Mouse (Mus musculus): ENCODE measurements around the gene Atr.

DNA sequence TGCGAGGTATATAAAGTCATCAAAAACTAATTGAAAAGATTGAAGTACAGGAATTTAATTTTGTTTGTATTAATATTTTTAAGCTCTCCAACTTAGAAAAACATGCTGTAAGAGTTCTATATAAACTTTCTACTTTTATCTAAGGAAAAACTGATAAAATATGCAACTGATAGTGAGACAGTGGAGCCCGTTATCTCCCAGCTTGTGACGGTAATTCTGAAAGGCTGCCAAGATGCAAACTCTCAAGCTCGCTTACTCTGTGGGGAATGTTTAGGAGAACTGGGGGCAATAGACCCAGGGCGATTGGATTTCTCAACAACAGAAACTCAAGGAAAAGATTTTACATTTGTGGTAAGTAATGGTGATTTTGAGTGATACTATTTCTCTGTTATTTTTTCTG is 40.0 kb downstream of the Atr start:
- no peak for TF ChIP-seq CTCF (IDR thresholded peaks at IDR 0.05; ENCODE audit: low read depth)
- no peak for TF ChIP-seq EP300 (IDR thresholded peaks at IDR 0.05; ENCODE audit: low read depth)

Measured in liver, postnatal 0 days (tissue).